Mouse (Mus musculus) lung, adult 2 months (tissue): ENCODE data around the gene C530025M09Rik. TPM values are rescaled to one million over a fixed set of nuclear protein-coding genes. Genes with fewer than 3 reads are reported as not detected.

Experiments used
- DNase-seq: peaks from one replicate; pipeline ENCODE4 v3.0.0; 2022
- H3K4me1 ChIP-seq: fragments of 200-500 bp; 2 replicates; pipeline ENCODE4 v1.6.1; 2011; ENCODE audit warnings: low read length; ENCODE audit not compliant: control insufficient read depth, insufficient read depth
- H3K4me3 ChIP-seq: fragments of 200-500 bp; replicated peaks from 2 replicates; pipeline ENCODE3; 2011; ENCODE audit warnings: low read depth, mild to moderate bottlenecking, control low read depth, low read length; ENCODE audit errors: extremely low read depth
- CTCF ChIP-seq: fragments of 200-500 bp; IDR thresholded peaks from 2 replicates; pipeline ENCODE4 v1.5.1; 2011; ENCODE audit warnings: mild to moderate bottlenecking, low read length, control low read depth; ENCODE audit not compliant: insufficient read depth
- POLR2A ChIP-seq: fragments of 200-500 bp; IDR thresholded peaks from 2 replicates; pipeline ENCODE4 v1.6.1; 2011; ENCODE audit warnings: low read depth, mild to moderate bottlenecking, control low read depth, low read length, borderline replicate concordance; ENCODE audit errors: extremely low read depth
- WGBS: fragments of 180-500 bp; shearing (Covaris S2); methylation state at CpG from one replicate; pipeline ENCODE4 v1.1.7; 2018; 5-methylcytosine and 5-hydroxymethylcytosine counted together
- polyA plus RNA-seq: library from polyadenylated mRNA; depleted of rRNA; stranded (reverse); fragments of >200 nt; gene quantifications from 2 replicates; pipeline ENCODE4 v1.2.3, GENCODE M21; 2012

C530025M09Rik gene
- polyA plus RNA-seq, 1 experiment = not detected

- WGBS = 65% methylated on average over 2 of the region's 2 CpGs
- Histone ChIP-seq H3K4me1 (no peaks in the 10 kb centered on the region), H3K4me3 (no peak overlapping the region)
- no peak for DNase-seq
- TF ChIP-seq CTCF = no peak
- TF ChIP-seq POLR2A = no peak
Measured at GRCm38 (mm10) chr2:149836471-149837135, 5.6 kb upstream of the C530025M09Rik start.

- Histone ChIP-seq H3K4me3 (no peak overlapping the region), H3K4me1 (no peaks in the 10 kb centered on the region)
- TF ChIP-seq POLR2A (no peak), CTCF (no peak)
- DNase-seq = no peak
- WGBS = 84% methylated on average over 1 of the region's 1 CpGs
Measured at GRCm38 (mm10) chr2:149835091-149835490, 4.1 kb upstream of the C530025M09Rik start.

- DNase-seq = no peak
- H3K4me1 ChIP-seq = no peaks in the 10 kb centered on the region
- TF ChIP-seq CTCF (no peak), POLR2A (no peak)
- no peak overlapping the region for H3K4me3 ChIP-seq
- 9% methylated on average over 5 of the region's 5 CpGs for WGBS
Measured at GRCm38 (mm10) chr2:149832301-149832700, 1.3 kb upstream of the C530025M09Rik start.

- Histone ChIP-seq H3K4me1 (no peaks in the 10 kb centered on the region), H3K4me3 (no peak overlapping the region)
- no peak for TF ChIP-seq POLR2A
- TF ChIP-seq CTCF = no peak
- 3% methylated on average over 29 of the region's 29 CpGs for WGBS
- no peak for DNase-seq
Measured at GRCm38 (mm10) chr2:149831459-149832245, 639 bp upstream of the C530025M09Rik start.

- no peak for TF ChIP-seq POLR2A
- TF ChIP-seq CTCF = no peak
- H3K4me3 ChIP-seq = no peak overlapping the region
- H3K4me1 ChIP-seq = no peaks in the 10 kb centered on the region
- WGBS = 4% methylated on average over 26 of the region's 26 CpGs
- DNase-seq = no peak
Measured at GRCm38 (mm10) chr2:149829955-149830535, 968 bp downstream of the C530025M09Rik start.

GRCm38 (mm10) chr2:149828911-149829310 lies 2.1 kb downstream of the C530025M09Rik start, which contains the start of gene Syndig1:
Gene Syndig1 (plus strand): TSS chr2:149829211.
- no peaks in the 10 kb centered on the region for H3K4me1 ChIP-seq

GRCm38 (mm10) chr2:149820201-149820600 lies 10.8 kb downstream of the C530025M09Rik start:
- no peaks in the 10 kb centered on the region for H3K4me1 ChIP-seq
- DNase-seq = no peak
- H3K4me3 ChIP-seq = no peak overlapping the region
- no peak for TF ChIP-seq CTCF
- no peak for TF ChIP-seq POLR2A
- 33% methylated on average over 2 of the region's 2 CpGs for WGBS

More at GRCm38 (mm10) chr2:149828911-149829310, 2.1 kb downstream of the C530025M09Rik start, which contains the start of gene Syndig1:
- DNase-seq = no peak
- TF ChIP-seq POLR2A = no peak
- no peak for TF ChIP-seq CTCF
- 70% methylated on average over 2 of the region's 2 CpGs for WGBS
- no peak within 1 kb of the TSS for H3K4me3 ChIP-seq

- Histone ChIP-seq H3K4me1 (no peaks in the 10 kb centered on the region), H3K4me3 (no peak overlapping the region)
- TF ChIP-seq POLR2A (no peak), CTCF (no peak)
- 84% methylated on average over 3 of the region's 3 CpGs for WGBS
- no peak for DNase-seq
Measured at GRCm38 (mm10) chr2:149819751-149820150, 11.3 kb downstream of the C530025M09Rik start.

- 54% methylated on average over 3 of the region's 3 CpGs for WGBS
- no peaks in the 10 kb centered on the region for H3K4me1 ChIP-seq
- no peak for DNase-seq
- TF ChIP-seq POLR2A (no peak), CTCF (no peak)
- no peak overlapping the region for H3K4me3 ChIP-seq
Measured at GRCm38 (mm10) chr2:149818395-149818794, 12.6 kb downstream of the C530025M09Rik start.
